Mouse (Mus musculus) testis, postnatal 10 days (tissue): ENCODE measurements around the gene Rsph3a.
A peak's percentile ranks its signal among the peaks of the same experiment; 100 is the strongest.
"Not testable (repeated sequence)": the region's sequence is repeated elsewhere in the genome, so short reads cannot be mapped to it uniquely, and the experiment has no call there.

Source experiments
- DNase-seq: peaks from one replicate; pipeline ENCODE4 v3.0.0; 2021; ENCODE audit warnings: low spot score

Gene Rsph3a

DNA sequence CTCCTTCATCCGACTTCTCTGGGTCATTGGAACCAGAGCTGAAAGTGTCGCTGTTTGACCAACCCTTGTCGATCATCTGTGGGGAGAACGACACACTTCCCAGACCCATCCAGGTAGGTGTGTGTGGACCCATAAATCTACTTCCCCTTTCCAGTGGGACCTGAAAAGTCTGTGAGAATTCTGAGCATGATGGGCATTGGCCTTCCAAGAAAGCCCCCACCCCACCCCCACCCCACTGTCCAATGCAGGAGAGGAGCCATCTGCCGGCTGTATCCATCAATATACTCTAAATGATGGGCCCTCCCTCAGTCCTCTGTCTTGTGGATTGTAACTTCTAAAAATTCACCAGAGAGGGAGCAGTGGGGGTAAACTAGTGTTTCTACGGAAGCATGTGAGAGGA lies 16.8 kb upstream of the Rsph3a start:
- DNase-seq: peak; percentile 24

DNA sequence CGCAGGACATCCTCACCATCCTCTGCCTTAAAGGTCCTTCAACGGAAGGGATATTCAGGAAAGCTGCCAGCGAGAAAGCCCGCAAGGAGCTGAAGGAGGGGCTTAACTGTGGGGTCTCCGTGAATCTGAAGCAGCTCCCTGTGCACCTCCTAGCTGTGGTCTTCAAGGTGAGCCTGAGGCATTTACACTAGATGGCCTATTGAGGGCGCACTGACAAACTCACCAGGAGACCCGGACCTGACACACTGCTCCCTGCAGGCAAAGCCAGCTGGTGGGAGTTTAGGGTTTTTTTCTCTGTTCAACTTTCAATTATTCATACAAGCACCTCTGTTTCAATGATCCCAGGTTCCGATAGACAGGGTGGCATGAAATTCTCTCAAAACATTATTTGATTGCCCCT lies 16.1 kb upstream of the Rsph3a start:
- DNase-seq: peak; percentile 41

DNA sequence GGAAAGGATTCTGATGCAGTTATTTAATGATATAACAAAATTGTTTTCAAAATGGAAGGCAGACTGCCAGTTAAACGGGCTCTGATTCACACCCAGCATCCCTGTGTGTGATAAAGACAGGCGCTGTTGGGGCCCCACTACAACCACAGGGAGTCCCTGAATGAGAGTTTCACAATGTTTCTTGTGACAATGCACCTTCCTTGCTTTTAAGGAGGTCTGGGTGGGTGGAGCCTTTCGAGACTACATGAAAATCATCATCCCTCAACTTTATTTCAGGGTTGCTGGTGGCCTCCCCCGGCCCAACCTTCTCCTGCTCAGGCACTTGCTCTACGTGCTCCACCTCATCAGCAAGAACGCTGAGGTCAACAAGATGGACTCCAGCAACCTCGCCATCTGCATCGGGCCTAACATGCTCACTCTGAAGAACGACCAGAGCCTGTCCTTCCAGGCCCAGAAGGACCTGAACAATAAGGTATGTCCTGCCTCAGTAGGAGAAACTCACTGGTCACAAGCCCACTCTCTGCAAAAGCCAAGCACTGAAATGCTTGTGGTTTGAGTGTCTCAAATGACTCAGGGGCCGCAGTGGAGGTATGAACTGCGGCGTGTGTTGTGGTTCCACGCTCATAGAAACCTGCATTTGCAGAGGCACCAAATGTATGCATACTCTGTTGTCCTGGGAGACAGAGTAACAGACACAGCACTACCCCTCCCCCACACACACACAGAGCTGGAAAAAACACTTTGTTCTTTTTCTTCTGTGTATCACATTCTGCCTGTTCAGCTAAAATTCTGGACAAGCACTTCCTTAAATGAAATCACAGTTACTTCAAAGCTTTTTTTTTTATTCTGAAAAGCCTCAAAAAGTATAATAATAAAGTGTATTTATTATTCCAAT lies 14.1 kb upstream of the Rsph3a start:
- no peak for DNase-seq

DNA sequence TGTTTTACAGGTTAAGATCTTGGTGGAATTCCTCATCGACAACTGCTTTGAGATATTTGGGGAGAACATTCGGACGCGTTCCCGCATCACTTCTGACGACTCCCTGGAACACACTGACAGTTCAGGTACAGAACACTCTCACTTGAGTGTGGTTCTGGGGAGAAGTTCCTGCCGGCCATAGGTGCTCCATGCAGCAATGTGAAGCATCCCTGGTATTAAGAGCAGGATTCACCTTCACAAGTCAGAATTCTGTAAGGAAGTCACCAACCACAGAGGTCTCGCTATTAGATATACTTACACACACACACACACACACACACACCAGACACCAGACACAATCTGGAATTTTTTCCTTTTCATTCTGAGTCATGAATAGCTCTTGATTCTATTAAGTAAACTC lies 13.3 kb upstream of the Rsph3a start:
- DNase-seq: not testable (repeated sequence)

DNA sequence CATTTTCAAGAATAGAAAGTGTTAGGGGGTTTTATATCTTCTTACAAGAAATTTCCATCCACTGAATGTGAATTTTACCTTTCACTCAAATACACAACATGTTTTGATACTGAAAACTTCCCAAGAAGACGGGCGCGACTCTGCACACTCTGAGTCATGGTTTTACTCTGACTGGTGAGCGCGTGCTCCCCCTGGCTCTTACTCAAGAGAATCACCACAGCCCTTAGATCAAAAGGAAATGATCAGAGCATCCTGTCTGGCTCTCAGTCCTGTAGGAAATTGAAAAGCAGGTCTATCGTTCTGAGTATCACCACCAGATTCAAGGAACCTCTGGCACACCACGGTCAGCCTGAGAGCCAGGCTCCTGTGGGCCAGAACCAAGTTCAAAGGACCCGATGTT lies 5.8 kb upstream of the Rsph3a start:
- DNase-seq: peak; percentile 43

DNA sequence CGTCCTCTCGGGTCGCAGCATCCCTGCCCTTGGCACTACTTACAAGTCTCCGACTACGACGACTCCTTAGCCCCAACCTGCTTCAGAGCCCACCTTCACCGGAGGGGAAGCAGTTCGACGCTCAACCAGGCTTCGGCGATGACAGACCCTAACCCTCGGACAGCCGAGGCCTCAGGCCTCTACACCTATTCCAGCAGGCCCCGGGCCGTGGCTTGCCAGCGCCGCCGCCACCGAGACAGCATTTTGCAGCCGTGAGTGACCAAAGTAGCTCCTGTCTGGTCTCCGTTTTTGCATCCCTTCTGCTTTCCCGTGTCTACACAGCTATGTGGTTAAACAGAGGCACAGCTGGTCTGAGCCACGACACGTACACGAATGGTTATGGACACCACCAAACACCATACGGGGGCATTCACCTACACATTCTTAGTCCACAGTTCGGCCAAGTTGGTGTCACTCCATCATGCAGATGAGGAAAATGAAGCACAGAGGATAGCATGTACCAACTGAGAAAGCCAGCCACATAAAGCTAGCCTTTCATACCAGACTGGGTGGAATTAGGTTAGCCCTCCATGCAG lies 726 bp downstream of the Rsph3a start:
- not testable (repeated sequence) for DNase-seq

DNA sequence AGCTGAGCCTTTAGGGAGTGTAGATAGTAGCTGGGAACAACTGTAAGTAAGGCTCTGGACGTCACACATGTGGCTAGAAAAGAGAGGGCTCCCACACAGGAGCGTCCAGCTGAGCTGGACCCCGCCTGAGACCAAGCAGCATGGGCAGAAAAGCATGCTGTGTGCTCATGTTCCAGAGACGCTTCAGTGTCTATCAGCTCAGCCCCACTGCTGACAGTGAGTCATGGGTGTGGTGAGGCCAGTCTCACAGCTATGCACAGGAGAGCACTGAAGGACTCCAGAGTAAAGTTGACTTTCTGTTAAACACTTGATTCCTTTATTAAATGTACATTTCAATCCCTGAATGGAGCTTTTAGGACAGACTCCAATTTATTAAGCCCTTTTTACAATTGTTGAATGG lies 5.9 kb downstream of the Rsph3a start:
- not testable (repeated sequence) for DNase-seq

DNA sequence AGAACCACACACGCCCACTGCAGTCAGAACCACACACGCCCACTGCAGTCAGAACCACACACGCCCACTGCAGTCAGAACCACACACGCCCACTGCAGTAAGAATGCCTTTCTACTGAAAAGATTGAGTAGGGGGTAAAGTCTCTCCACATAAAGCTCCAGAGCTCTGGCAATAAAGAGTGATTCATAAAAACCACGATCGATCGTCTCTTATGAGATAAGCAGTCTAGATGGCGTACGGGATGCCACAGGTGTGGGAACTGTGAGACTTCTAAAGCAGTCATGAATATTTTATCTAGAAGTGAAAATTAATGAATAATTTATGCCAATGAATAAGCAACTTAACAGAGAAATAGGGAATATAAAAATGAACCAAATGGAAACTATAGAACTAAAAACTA lies 11.8 kb downstream of the Rsph3a start:
- not testable (repeated sequence) for DNase-seq

DNA sequence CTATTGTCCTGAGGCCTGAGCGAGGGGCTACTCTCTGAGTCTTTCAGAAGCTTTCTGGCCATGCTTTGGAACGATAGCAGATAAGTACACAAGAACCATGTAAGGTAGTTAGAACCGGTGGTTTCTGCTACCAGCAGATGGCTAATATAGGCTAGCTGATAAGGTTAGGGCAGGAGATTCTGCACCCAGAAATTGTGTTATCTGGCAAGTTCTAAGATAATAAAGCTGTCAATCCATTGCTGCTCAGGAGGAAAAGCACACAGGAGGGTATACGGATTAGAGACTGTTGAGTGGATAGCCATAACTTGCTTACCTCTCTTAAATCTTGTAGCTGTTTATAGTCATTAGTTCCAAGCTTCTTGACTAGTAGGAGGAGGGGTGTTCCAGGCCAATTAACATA lies 17.9 kb downstream of the Rsph3a start:
- DNase-seq: not testable (repeated sequence)

DNA sequence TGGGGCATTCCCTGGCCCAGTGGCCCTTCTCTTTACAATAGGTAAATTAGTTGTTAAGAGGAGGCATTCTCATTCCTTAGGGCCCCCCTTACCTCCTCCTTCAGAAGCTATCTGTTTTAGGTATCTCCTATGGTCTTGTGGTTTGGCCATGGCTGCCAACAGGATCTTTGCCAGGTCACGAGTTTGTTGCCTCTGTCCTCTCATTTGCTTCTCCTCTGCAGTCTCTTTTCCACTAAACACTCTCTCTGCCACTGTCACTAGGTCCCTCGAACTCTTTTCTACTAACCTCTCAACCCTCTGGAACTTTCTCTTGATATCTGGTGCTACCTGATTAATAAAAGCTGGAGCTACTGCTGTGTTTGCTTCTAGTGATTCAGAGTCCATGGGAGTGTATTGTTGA lies 19.0 kb downstream of the Rsph3a start:
- DNase-seq: not testable (repeated sequence)

DNA sequence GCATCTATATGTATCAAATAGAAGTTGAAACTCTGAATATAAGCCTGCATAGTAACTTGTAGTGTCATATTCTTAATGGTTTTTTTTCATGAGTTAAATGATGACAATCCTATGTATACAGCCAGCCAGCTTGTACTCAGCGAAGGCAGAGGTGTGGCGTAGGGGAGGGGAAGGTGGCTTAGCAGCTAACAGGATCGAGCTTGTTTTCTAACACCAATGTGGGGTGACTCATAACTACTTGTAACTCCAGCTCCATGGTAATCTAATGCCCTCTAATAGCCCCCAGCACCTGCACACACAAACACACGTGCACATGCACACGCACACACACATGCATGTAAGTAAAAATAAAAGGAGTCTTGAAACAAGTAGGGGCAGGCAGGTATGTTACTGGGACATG lies 23.1 kb downstream of the Rsph3a start:
- not testable (repeated sequence) for DNase-seq

DNA sequence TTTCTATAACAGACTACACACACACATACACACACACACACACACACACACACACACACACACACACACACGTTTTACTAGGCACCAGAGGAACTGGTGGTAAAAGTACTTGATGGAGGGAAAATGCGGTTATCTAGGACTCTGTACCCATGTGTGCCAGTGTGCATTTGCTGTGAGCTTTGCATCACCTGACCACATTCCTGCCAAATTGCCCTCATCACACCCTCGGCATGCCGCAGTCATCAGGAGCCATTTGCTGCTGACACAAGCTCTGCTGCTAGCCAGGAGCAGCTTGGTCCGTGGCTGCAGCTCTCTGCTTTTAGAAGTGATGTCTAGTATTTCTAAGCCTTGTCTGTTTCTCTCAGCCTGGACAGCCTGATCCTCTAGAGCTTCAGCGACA lies 24.4 kb downstream of the Rsph3a start:
- DNase-seq: not testable (repeated sequence)

DNA sequence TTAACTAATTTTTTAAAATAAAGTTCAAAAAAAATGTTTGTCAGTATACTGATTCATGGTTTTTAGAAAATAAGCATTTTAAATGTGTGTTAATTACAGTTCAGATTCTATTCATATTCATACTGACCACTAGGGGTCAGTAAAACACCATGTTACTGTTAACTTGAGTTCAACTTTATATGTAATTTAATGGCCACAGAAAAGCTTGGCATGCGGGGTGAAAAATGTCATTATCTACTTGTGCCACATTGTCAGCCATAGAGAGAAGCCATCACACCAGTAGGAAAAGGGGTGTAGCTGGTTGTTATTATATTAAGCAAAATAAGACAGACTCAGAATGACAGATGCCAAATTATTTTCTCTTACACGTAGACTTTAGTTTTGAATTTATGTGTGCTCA lies 38.1 kb downstream of the Rsph3a start:
- DNase-seq: not testable (repeated sequence)

DNA sequence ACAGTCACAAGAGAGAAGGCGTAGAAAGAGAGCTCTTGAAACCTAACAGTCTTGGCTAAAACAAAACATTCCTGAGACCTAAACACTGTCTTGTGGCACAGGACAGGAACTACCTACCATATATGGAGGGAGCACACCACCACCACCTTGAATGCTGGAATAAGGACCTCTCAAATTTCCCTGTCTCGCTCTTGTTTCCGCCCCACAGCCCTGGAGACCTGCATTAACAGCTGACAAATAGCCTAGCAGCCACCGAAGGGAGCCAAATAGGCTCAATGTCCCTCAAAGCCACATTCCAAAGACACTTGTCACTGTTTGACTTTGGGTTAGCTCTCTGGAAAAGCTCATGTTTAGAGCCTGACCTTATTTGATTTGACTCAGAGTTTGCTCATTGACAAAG lies 40.2 kb downstream of the Rsph3a start:
- not testable (repeated sequence) for DNase-seq

DNA sequence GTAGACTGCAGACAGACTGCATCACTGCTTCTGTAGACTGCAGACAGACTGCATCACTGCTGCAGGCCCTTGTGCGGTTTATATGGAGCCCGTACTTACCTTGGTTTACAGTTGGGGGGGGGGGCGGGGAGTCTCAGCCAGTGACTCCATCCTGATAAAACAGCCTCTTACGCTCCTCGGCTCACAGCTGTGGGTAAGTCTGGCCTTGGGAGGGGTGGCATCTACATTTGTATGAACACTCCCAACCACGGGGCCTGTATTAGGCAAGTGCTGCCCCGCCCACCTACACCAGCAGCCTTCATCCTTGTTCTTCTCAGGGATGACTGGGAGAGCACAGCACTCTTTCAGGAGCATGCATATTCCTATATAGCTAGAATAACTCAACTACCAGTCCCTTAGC lies 41.6 kb downstream of the Rsph3a start:
- not testable (repeated sequence) for DNase-seq

DNA sequence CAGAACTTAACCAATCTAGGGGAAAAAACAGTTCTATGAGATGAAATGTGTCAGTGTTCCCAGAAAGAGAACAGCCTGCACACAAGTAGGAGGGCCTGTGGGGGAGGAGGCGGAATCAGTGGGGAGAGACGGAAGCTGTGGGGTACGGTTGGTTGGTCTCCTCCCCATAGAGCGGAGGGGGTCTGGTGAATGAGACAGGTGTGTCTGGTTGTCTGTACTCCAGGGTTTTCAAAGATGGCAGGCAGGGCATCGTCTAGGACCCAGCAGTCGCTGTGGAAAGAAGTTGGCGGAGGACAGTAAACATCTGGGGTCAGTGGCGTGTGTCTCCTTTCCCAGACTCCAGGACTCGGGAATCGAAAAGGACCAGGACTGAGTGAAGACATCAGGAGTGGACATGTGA lies 57.8 kb downstream of the Rsph3a start:
- DNase-seq: not testable (repeated sequence)

DNA sequence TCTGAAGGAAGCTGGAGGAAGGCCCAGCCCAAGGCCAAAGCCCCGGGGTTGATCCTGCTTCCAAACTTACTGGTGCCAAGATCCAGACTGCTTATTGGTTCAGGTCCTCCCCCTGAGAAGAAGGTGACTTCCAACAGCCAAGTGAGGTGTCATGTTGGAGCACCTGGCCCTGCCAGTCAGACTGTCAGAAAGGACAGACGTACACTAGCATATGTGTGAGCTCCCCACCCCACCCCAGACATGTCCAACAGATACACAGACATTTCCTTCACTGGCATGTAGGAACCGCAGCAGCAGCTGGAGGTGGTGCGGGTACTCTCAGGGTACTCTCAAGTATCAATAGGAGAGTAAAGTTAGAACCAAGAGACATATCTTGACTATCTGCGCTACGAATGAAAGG lies 61.4 kb downstream of the Rsph3a start:
- not testable (repeated sequence) for DNase-seq

DNA sequence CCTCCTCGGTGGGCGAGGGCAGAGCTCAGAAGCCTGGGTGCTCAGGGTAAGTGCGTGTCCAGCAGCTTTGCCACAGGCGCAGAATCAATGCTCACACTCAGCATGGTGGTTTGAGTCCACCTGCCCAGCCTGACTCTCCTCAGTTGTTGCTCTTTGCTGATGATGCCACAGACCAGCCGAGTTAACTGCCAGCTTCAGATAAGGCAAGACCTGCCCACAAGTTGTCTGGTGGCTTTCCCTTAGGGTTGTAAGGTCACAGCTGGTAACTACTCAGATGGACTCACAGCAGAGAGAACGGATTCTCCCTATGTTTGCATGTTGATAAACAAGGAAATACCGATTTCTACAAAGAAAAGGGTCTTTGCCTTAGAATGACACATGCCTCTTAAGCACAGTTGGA lies 64.2 kb downstream of the Rsph3a start:
- not testable (repeated sequence) for DNase-seq

DNA sequence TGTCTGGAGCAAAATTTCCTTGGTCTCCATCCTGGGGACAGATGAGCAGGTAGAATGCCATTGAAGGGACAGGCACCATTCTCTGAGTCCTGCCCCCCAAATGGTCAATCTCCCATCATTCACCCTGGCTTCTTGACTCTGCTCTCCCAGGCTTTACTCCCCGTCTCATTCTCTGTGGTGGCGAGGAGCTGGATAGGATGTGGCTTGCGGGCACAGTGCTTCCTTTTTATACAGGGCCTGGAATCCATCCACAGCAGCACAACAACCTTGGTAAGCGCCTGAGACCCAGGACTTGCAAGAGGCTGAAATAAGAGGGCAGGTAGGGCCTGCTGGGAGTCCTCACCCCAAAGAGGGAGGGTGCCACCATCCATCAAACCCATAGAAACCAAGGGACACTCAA lies 68.6 kb downstream of the Rsph3a start:
- DNase-seq: not testable (repeated sequence)

DNA sequence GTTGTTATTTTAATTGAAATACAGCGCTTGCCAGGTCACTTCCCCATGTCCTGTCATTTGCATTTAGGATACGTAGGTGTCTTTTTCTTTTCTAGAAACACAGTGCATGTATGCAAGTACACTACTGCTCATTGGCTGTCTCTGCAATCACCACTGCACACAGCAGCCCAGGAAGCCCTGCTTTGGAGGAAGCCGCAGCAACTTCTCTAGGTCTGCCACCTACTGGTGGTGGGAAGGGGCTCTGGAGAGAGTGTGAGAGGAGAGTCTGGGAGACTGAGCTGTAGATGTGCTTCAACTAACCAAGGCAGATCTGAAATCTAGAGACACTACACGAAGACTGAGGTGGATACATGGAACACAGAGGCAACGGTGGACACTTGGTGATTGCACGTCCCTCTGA lies 77.3 kb downstream of the Rsph3a start:
- not testable (repeated sequence) for DNase-seq

DNA sequence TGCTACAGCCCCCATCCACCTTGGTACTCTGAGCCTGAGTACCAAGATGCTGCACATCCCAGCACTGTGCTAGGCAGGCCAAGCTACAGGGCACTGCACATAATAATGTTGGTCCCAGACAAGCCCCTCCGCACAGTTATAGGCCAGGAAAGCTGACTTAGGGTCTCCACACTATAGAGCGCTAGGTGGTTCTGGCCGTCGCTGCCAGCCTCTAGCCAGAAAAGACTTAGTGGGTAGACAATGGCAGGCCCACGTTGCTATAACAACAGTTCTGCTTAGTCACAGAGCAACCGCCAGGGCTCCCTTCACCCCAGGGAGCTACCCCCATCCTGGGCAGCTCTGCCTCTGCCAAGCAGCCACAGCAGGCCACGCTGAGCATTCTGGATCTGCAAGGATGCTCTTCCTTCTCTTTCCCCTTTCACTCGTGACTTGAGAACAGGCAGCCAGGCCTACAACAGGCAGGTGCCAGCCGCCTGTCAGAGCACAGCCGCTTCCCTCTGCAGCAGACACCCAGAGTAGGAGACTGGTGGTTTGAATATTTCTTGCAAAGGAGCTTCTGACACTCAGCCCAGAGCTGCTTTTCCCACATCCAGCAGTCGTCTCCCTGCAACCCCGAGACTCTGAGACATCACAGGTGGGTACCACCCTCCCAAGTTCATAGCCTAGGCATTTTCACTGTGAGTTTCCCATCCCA lies 82.2 kb downstream of the Rsph3a start:
- not testable (repeated sequence) for DNase-seq
